Mouse (Mus musculus) liver, embryonic 15.5 days (tissue): ENCODE measurements around the gene Psma3. TPM values are rescaled to one million over a fixed set of nuclear protein-coding genes. Genes with fewer than 3 reads are reported as not detected.

Experiments
- ATAC-seq: fragments of 200-750 bp; cut with Nextera tagmentation; 2 replicates; pipeline ENCODE4 v1.8.0; 2017; ENCODE audit warnings: moderate number of reproducible peaks, mild to moderate bottlenecking, moderate library complexity; ENCODE audit not compliant: insufficient read depth
- H3K27ac ChIP-seq: fragments of 300-500 bp; sonication (generic); replicated peaks from 2 replicates; pipeline ENCODE4 v1.5.1; 2015; ENCODE audit warnings: mild to moderate bottlenecking, inconsistent platforms
- H3K27me3 ChIP-seq: fragments of 300-500 bp; sonication (generic); 2 replicates; pipeline ENCODE4 v1.6.1; 2015; ENCODE audit warnings: mild to moderate bottlenecking, inconsistent platforms
- H3K36me3 ChIP-seq: fragments of 300-500 bp; sonication (generic); replicated peaks from 2 replicates; pipeline ENCODE4 v1.6.1; 2015; ENCODE audit warnings: moderate library complexity, mild to moderate bottlenecking, inconsistent platforms
- H3K4me1 ChIP-seq: fragments of 300-500 bp; sonication (generic); replicated peaks from 2 replicates; pipeline ENCODE4 v1.6.1; 2015; ENCODE audit warnings: inconsistent platforms
- H3K4me2 ChIP-seq: fragments of 300-500 bp; sonication (generic); 2 replicates; pipeline ENCODE4 v1.6.1; 2015; ENCODE audit warnings: moderate library complexity, mild to moderate bottlenecking, inconsistent platforms
- H3K4me3 ChIP-seq: fragments of 300-500 bp; sonication (generic); replicated peaks from 2 replicates; pipeline ENCODE4 v1.5.1; 2015; ENCODE audit warnings: mild to moderate bottlenecking, inconsistent platforms
- H3K9ac ChIP-seq: fragments of 300-500 bp; sonication (generic); 2 replicates; pipeline ENCODE4 v1.6.1; 2015; ENCODE audit warnings: moderate library complexity, mild to moderate bottlenecking, inconsistent platforms
- H3K9me3 ChIP-seq: fragments of 300-500 bp; sonication (generic); replicated peaks from 2 replicates; pipeline ENCODE4 v1.6.1; 2016; ENCODE audit warnings: inconsistent platforms
- WGBS: fragments of 180-500 bp; shearing (Covaris S2); methylation state at CpG from one replicate; pipeline ENCODE4 v1.1.7; 2015; ENCODE audit warnings: mixed read lengths; ENCODE audit not compliant: insufficient replicate concordance; 5-methylcytosine and 5-hydroxymethylcytosine counted together
- polyA plus RNA-seq: library from polyadenylated mRNA; unstranded; fragments of >200 nt; fragmentation: Nextera tagmentation; extraction: Ambion mirVana; gene quantifications from 2 replicates; pipeline ENCODE4 v1.2.1, GENCODE M21; 2015

Gene Psma3
- polyA plus RNA-seq = 343 TPM in 2 replicates

GRCm38 (mm10) chr12:70974441-70975266 is at the start of gene Psma3:
Gene Psma3 (plus strand): TSS chr12:70974621.
- H3K4me3 ChIP-seq = peak within 1 kb of the TSS; percentile 92
- peak within 1 kb of the TSS; percentile 73 for H3K4me2 ChIP-seq
- no peaks in the 10 kb centered on the region for H3K9me3 ChIP-seq
- peaks cover 30% of the 10 kb centered on the region for H3K4me1 ChIP-seq
- H3K27ac ChIP-seq = peak within 1 kb of the TSS; percentile 97
- under 1% methylated on average over 71 of the region's 71 CpGs for WGBS
- H3K27me3 ChIP-seq = no peaks in the 10 kb centered on the region
- H3K9ac ChIP-seq = peak within 1 kb of the TSS; percentile 90
- H3K36me3 ChIP-seq = peaks cover 16% of the 10 kb centered on the region
- peak; percentile 100 for ATAC-seq

- H3K27me3 ChIP-seq = no peaks in the 10 kb centered on the region
- 62% methylated on average over 4 of the region's 4 CpGs for WGBS
- H3K9ac ChIP-seq = no peak overlapping the region
- H3K4me2 ChIP-seq = no peak overlapping the region
- H3K9me3 ChIP-seq = no peaks in the 10 kb centered on the region
- ATAC-seq = no peak
- H3K4me1 ChIP-seq = no peaks in the 10 kb centered on the region
- no peaks in the 10 kb centered on the region for H3K36me3 ChIP-seq
- no peak overlapping the region for H3K27ac ChIP-seq
- no peak overlapping the region for H3K4me3 ChIP-seq
Measured at GRCm38 (mm10) chr12:70929781-70930180, 44.6 kb upstream of the Psma3 start.

- H3K9ac ChIP-seq = peak overlapping the region; percentile 88
- 36% methylated on average over 9 of the region's 12 CpGs for WGBS
Measured at GRCm38 (mm10) chr12:70937150-70937549, 37.3 kb upstream of the Psma3 start.

GRCm38 (mm10) chr12:70937571-70938384 is 36.6 kb upstream of the Psma3 start, which contains the start of gene Actr10:
Gene Actr10 (plus strand): TSS chr12:70937857.
- Histone ChIP-seq H3K9me3 (no peaks in the 10 kb centered on the region), H3K9ac (peak within 1 kb of the TSS; percentile 88), H3K27ac (peak within 1 kb of the TSS; percentile 84), H3K4me1 (peaks cover 18% of the 10 kb centered on the region), H3K36me3 (peaks cover 10% of the 10 kb centered on the region), H3K4me3 (peak within 1 kb of the TSS; percentile 94), H3K4me2 (peak within 1 kb of the TSS; percentile 83), H3K27me3 (0 out of 2 replicates have a peak, but pooled peaks cover 3% of the 10 kb centered on the region)
- WGBS = under 1% methylated on average over 59 of the region's 59 CpGs
- ATAC-seq = peak; percentile 94

More at GRCm38 (mm10) chr12:70937150-70937549, 37.3 kb upstream of the Psma3 start:
- Histone ChIP-seq H3K4me1 (peaks cover 18% of the 10 kb centered on the region), H3K4me3 (peak overlapping the region; percentile 94), H3K27me3 (0 out of 2 replicates have a peak, but pooled peaks cover 3% of the 10 kb centered on the region), H3K27ac (peak overlapping the region; percentile 84), H3K9me3 (no peaks in the 10 kb centered on the region), H3K36me3 (peaks cover 4% of the 10 kb centered on the region), H3K4me2 (peak overlapping the region; percentile 83)
- peak; percentile 38; the same call in 1 of the 2 replicates for ATAC-seq

GRCm38 (mm10) chr12:70940806-70941205 is 33.6 kb upstream of the Psma3 start:
- Histone ChIP-seq H3K9me3 (no peaks in the 10 kb centered on the region), H3K27me3 (no peaks in the 10 kb centered on the region), H3K4me1 (peaks cover 18% of the 10 kb centered on the region), H3K36me3 (peaks cover 31% of the 10 kb centered on the region), H3K4me3 (no peak overlapping the region), H3K27ac (no peak overlapping the region), H3K9ac (no peak overlapping the region), H3K4me2 (no peak overlapping the region)
- no peak for ATAC-seq
- WGBS = 94% methylated on average over 7 of the region's 7 CpGs

- no peak for ATAC-seq
- Histone ChIP-seq H3K9me3 (no peaks in the 10 kb centered on the region), H3K4me3 (no peak overlapping the region), H3K4me2 (no peak overlapping the region), H3K27me3 (no peaks in the 10 kb centered on the region), H3K9ac (no peak overlapping the region), H3K27ac (no peak overlapping the region), H3K36me3 (peaks cover 49% of the 10 kb centered on the region), H3K4me1 (peaks cover 5% of the 10 kb centered on the region; the same call in 1 of the 2 replicates)
- 84% methylated on average over 5 of the region's 5 CpGs for WGBS
Measured at GRCm38 (mm10) chr12:70944181-70944580, 30.2 kb upstream of the Psma3 start.

- WGBS = 85% methylated on average over 10 of the region's 10 CpGs
- no peaks in the 10 kb centered on the region for H3K9me3 ChIP-seq
- H3K27me3 ChIP-seq = no peaks in the 10 kb centered on the region
- no peak overlapping the region for H3K4me2 ChIP-seq
- H3K36me3 ChIP-seq = peaks cover 61% of the 10 kb centered on the region
- ATAC-seq = no peak
- no peak overlapping the region for H3K4me3 ChIP-seq
- no peak overlapping the region for H3K27ac ChIP-seq
- H3K4me1 ChIP-seq = no peaks in the 10 kb centered on the region
- no peak overlapping the region for H3K9ac ChIP-seq
Measured at GRCm38 (mm10) chr12:70946585-70947256, 27.7 kb upstream of the Psma3 start.

GRCm38 (mm10) chr12:70958640-70959039 is 15.8 kb upstream of the Psma3 start:
- ATAC-seq = no peak
- Histone ChIP-seq H3K27ac (no peak overlapping the region), H3K36me3 (peaks cover 78% of the 10 kb centered on the region), H3K4me3 (no peak overlapping the region), H3K9me3 (no peaks in the 10 kb centered on the region), H3K4me2 (no peak overlapping the region), H3K4me1 (no peaks in the 10 kb centered on the region), H3K9ac (no peak overlapping the region), H3K27me3 (no peaks in the 10 kb centered on the region)
- 76% methylated on average over 4 of the region's 4 CpGs for WGBS

GRCm38 (mm10) chr12:70967581-70967980 is 6.8 kb upstream of the Psma3 start:
- no peaks in the 10 kb centered on the region for H3K27me3 ChIP-seq
- peak overlapping the region; percentile 74 for H3K4me2 ChIP-seq
- ATAC-seq = no peak
- H3K4me1 ChIP-seq = peaks cover 7% of the 10 kb centered on the region
- peak overlapping the region; percentile 97 for H3K27ac ChIP-seq
- H3K36me3 ChIP-seq = peaks cover 12% of the 10 kb centered on the region
- H3K9ac ChIP-seq = peak overlapping the region; percentile 79
- H3K4me3 ChIP-seq = peak overlapping the region; percentile 74
- H3K9me3 ChIP-seq = no peaks in the 10 kb centered on the region
- WGBS = 52% methylated on average over 8 of the region's 8 CpGs

GRCm38 (mm10) chr12:70968141-70968790 is 6.2 kb upstream of the Psma3 start:
- Histone ChIP-seq H3K9ac (peak overlapping the region; percentile 79), H3K36me3 (peaks cover 7% of the 10 kb centered on the region)
- ATAC-seq = peak; percentile 90

More at GRCm38 (mm10) chr12:70968141-70968790, 6.2 kb upstream of the Psma3 start:
- Histone ChIP-seq H3K27ac (peak overlapping the region; percentile 97), H3K9me3 (no peaks in the 10 kb centered on the region), H3K4me2 (peak overlapping the region; percentile 74), H3K4me1 (peaks cover 7% of the 10 kb centered on the region), H3K27me3 (no peaks in the 10 kb centered on the region), H3K4me3 (peak overlapping the region; percentile 74)
- WGBS = 1% methylated on average over 35 of the region's 35 CpGs
